Mouse (Mus musculus): Measurements from ENCODE around the gene Set.
A peak's percentile ranks its signal among the peaks of the same experiment; 100 is the strongest.

Set gene

GRCm38 (mm10) chr2:30091521-30091920, 34.3 kb downstream of the Set start:
- no peak for DNase-seq

- no peak for DNase-seq
Measured at GRCm38 (mm10) chr2:30092280-30092918, 35.2 kb downstream of the Set start.

GRCm38 (mm10) chr2:30093471-30094207, 36.5 kb downstream of the Set start, which contains the start of gene Zdhhc12:
Gene Zdhhc12, minus strand, starts transcription at chr2:30093648.
- peak; percentile 86 for DNase-seq

- no peak for DNase-seq
Measured at GRCm38 (mm10) chr2:30094208-30094588, 37.0 kb downstream of the Set start.

- no peak for DNase-seq
Measured at GRCm38 (mm10) chr2:30095882-30096527, 38.8 kb downstream of the Set start.

- DNase-seq = no peak
Measured at GRCm38 (mm10) chr2:30100214-30100613, 43.0 kb downstream of the Set start.

GRCm38 (mm10) chr2:30106364-30106763, 49.2 kb downstream of the Set start:
- DNase-seq = no peak

- no peak for DNase-seq
Measured at GRCm38 (mm10) chr2:30107646-30108045, 50.5 kb downstream of the Set start.

- no peak for DNase-seq
Measured at GRCm38 (mm10) chr2:30108260-30108659, 51.1 kb downstream of the Set start.

GRCm38 (mm10) chr2:30111500-30111899, 54.3 kb downstream of the Set start:
- DNase-seq = no peak

- DNase-seq = no peak
Measured at GRCm38 (mm10) chr2:30112564-30112963, 55.4 kb downstream of the Set start.

GRCm38 (mm10) chr2:30119641-30120051, 62.5 kb downstream of the Set start:
- no peak for DNase-seq

- no peak for DNase-seq
Measured at GRCm38 (mm10) chr2:30120269-30120668, 63.1 kb downstream of the Set start.

All from cerebellum, adult 8-10 months (tissue).